Mouse (Mus musculus) C2C12 (cell line): ENCODE measurements around the gene Mcub. TPM values are rescaled to one million over a fixed set of nuclear protein-coding genes. Genes with fewer than 3 reads are reported as not detected.

Source experiments
- H3K27me3 ChIP-seq: one replicate; pipeline ENCODE4 v1.6.1; 2011; ENCODE audit not compliant: control insufficient read depth, insufficient read depth, insufficient read length
- H3K36me3 ChIP-seq: one replicate; pipeline ENCODE4 v1.6.1; 2011; ENCODE audit not compliant: control insufficient read depth, insufficient read depth
- H3K4me3 ChIP-seq: one replicate; pipeline ENCODE4 v1.5.1; 2011; ENCODE audit warnings: mild to moderate bottlenecking, control low read depth; ENCODE audit not compliant: poor library complexity, insufficient read depth, severe bottlenecking
- H3K79me2 ChIP-seq: one replicate; pipeline ENCODE4 v1.6.1; 2011; ENCODE audit not compliant: control insufficient read depth, insufficient read depth
- H3K79me3 ChIP-seq: one replicate; pipeline ENCODE4 v1.6.1; 2011; ENCODE audit warnings: low read depth, control low read depth
- H3ac ChIP-seq: one replicate; pipeline ENCODE3; 2011; ENCODE audit warnings: low read depth; ENCODE audit not compliant: control insufficient read depth, insufficient read length
- CEBPB ChIP-seq: IDR thresholded peaks from one replicate; pipeline ENCODE4 v1.6.1; 2011; ENCODE audit warnings: low read depth, mild to moderate bottlenecking, control low read depth, moderate library complexity
- CTCF ChIP-seq: IDR thresholded peaks from one replicate; pipeline ENCODE4 v1.5.1; 2011; ENCODE audit not compliant: control insufficient read depth, insufficient read depth, insufficient read length
- FOSL1 ChIP-seq: IDR thresholded peaks from one replicate; pipeline ENCODE4 v1.8.0; 2011; ENCODE audit warnings: mild to moderate bottlenecking, low read length; ENCODE audit not compliant: poor library complexity, insufficient read depth, severe bottlenecking
- MAX ChIP-seq: IDR thresholded peaks from one replicate; pipeline ENCODE4 v1.6.1; 2011; ENCODE audit warnings: mild to moderate bottlenecking, control low read depth
- MYOD1 ChIP-seq: IDR thresholded peaks from one replicate; pipeline ENCODE4 v1.6.1; 2011; ENCODE audit warnings: low read depth; ENCODE audit not compliant: control insufficient read depth, insufficient read length
- MYOG ChIP-seq: IDR thresholded peaks from one replicate; pipeline ENCODE4 v1.6.1; 2011; ENCODE audit not compliant: control insufficient read depth, insufficient read length; ENCODE audit errors: extremely low read depth
- USF1 ChIP-seq: IDR thresholded peaks from one replicate; pipeline ENCODE4 v1.6.1; 2011; ENCODE audit warnings: low read depth, mild to moderate bottlenecking, control low read depth, moderate library complexity
- polyA plus RNA-seq: library from polyadenylated mRNA; unstranded; fragments of >200 nt; fragmentation: generic; extraction: Trizol; gene quantifications from one replicate; pipeline ENCODE4 v1.2.1, GENCODE M21; 2012; ENCODE audit warnings: missing spikeins

The Mcub gene
- polyA plus RNA-seq, 1 experiment, result 11.0 TPM

GRCm38 (mm10) chr3:129937848-129938247, 32.2 kb downstream of the Mcub start:
- no peak overlapping the region for H3K4me3 ChIP-seq
- no peak overlapping the region for H3ac ChIP-seq
- TF ChIP-seq MYOG (no peak), CEBPB (no peak), CTCF (no peak), FOSL1 (no peak)
- H3K27me3 ChIP-seq, result no peaks in the 10 kb centered on the region
- no peaks in the 10 kb centered on the region for H3K36me3 ChIP-seq
- no peaks in the 10 kb centered on the region for H3K79me3 ChIP-seq
- H3K79me2 ChIP-seq, result no peaks in the 10 kb centered on the region

GRCm38 (mm10) chr3:129936561-129936960, 33.4 kb downstream of the Mcub start:
- peak; percentile 25 for TF ChIP-seq CEBPB
- no peak for TF ChIP-seq USF1
- no peaks in the 10 kb centered on the region for H3K36me3 ChIP-seq
- no peak overlapping the region for H3ac ChIP-seq
- H3K4me3 ChIP-seq, result no peak overlapping the region
- no peaks in the 10 kb centered on the region for H3K79me2 ChIP-seq
- H3K79me3 ChIP-seq, result no peaks in the 10 kb centered on the region
- no peaks in the 10 kb centered on the region for H3K27me3 ChIP-seq

GRCm38 (mm10) chr3:129932443-129932842, 37.6 kb downstream of the Mcub start:
- Histone ChIP-seq H3K4me3 (no peak overlapping the region), H3K27me3 (no peaks in the 10 kb centered on the region), H3ac (no peak overlapping the region), H3K79me3 (no peaks in the 10 kb centered on the region), H3K36me3 (no peaks in the 10 kb centered on the region), H3K79me2 (no peaks in the 10 kb centered on the region)
- no peak for TF ChIP-seq MYOG
- TF ChIP-seq CTCF, result peak; percentile 7

GRCm38 (mm10) chr3:129930213-129930778, 39.7 kb downstream of the Mcub start:
- H3K4me3 ChIP-seq, result no peak overlapping the region
- TF ChIP-seq CTCF (no peak), USF1 (no peak), CEBPB (no peak), MYOD1 (no peak), MYOG (no peak), FOSL1 (no peak), MAX (no peak)

GRCm38 (mm10) chr3:129925861-129926260, 44.1 kb downstream of the Mcub start:
- no peaks in the 10 kb centered on the region for H3K79me3 ChIP-seq
- H3K79me2 ChIP-seq, result no peaks in the 10 kb centered on the region
- no peaks in the 10 kb centered on the region for H3K36me3 ChIP-seq
- no peak overlapping the region for H3ac ChIP-seq
- no peak for TF ChIP-seq USF1
- no peak for TF ChIP-seq FOSL1
- no peak for TF ChIP-seq MAX
- no peak for TF ChIP-seq MYOD1
- no peak for TF ChIP-seq MYOG
- no peak for TF ChIP-seq CEBPB
- no peak for TF ChIP-seq CTCF
- no peak overlapping the region for H3K4me3 ChIP-seq
- no peaks in the 10 kb centered on the region for H3K27me3 ChIP-seq

More at GRCm38 (mm10) chr3:129930213-129930778, 39.7 kb downstream of the Mcub start:
- Histone ChIP-seq H3K79me3 (no peaks in the 10 kb centered on the region), H3K36me3 (no peaks in the 10 kb centered on the region), H3K27me3 (no peaks in the 10 kb centered on the region), H3K79me2 (no peaks in the 10 kb centered on the region), H3ac (no peak overlapping the region)

- H3K4me3 ChIP-seq, result no peak overlapping the region
- H3K36me3 ChIP-seq, result no peaks in the 10 kb centered on the region
- H3ac ChIP-seq, result no peak overlapping the region
- H3K79me3 ChIP-seq, result no peaks in the 10 kb centered on the region
- H3K79me2 ChIP-seq, result no peaks in the 10 kb centered on the region
- H3K27me3 ChIP-seq, result no peaks in the 10 kb centered on the region
- no peak for TF ChIP-seq CEBPB
- no peak for TF ChIP-seq USF1
- no peak for TF ChIP-seq FOSL1
- no peak for TF ChIP-seq MYOG
- TF ChIP-seq MYOD1, result no peak
These were observed 46.4 kb downstream of the Mcub start for GRCm38 (mm10) chr3:129923581-129923980.
